Mouse (Mus musculus) limb, embryonic 10.5 days (tissue): ENCODE measurements at regions not wholly inside any gene's neighbourhood (a gene's known extent, or its start where the extent isn't known, plus 50 kb on each side); places are given as distances from the start of the nearest gene placed in this dataset.
A peak's percentile ranks its signal among the peaks of the same experiment; 100 is the strongest.

ENCODE experiments used
- DNase-seq: peaks from one replicate; pipeline ENCODE4 v3.0.0-alpha.2; 2017; ENCODE audit warnings: low spot score
- H3K27ac ChIP-seq: fragments of 300-500 bp; sonication (generic); 2 replicates; pipeline ENCODE4 v1.5.1; 2016; ENCODE audit warnings: mild to moderate bottlenecking
- H3K27me3 ChIP-seq: fragments of 300-500 bp; sonication (generic); 2 replicates; pipeline ENCODE4 v1.6.1; 2016; ENCODE audit warnings: low read depth, mild to moderate bottlenecking; ENCODE audit not compliant: poor library complexity, severe bottlenecking
- H3K36me3 ChIP-seq: fragments of 300-500 bp; sonication (generic); 2 replicates; pipeline ENCODE4 v1.6.1; 2016; ENCODE audit warnings: mild to moderate bottlenecking, moderate library complexity
- H3K4me1 ChIP-seq: fragments of 300-500 bp; sonication (generic); 2 replicates; pipeline ENCODE4 v1.6.1; 2016
- H3K4me3 ChIP-seq: fragments of 300-500 bp; sonication (generic); 2 replicates; pipeline ENCODE4 v1.5.1; 2016; ENCODE audit warnings: mild to moderate bottlenecking, moderate library complexity
- H3K9me3 ChIP-seq: fragments of 300-500 bp; sonication (generic); replicated peaks from 2 replicates; pipeline ENCODE4 v1.6.1; 2016; ENCODE audit warnings: mild to moderate bottlenecking
- WGBS: fragments of 180-500 bp; shearing (Covaris S2); methylation state at CpG from one replicate; pipeline ENCODE4 v1.1.7; 2016; 5-methylcytosine and 5-hydroxymethylcytosine counted together

- Histone ChIP-seq H3K4me3 (no peak overlapping the region), H3K4me1 (peaks cover 9% of the 10 kb centered on the region), H3K27ac (no peak overlapping the region), H3K36me3 (no peaks in the 10 kb centered on the region), H3K27me3 (peaks cover 95% of the 10 kb centered on the region), H3K9me3 (no peaks in the 10 kb centered on the region)
- WGBS: 84% methylated on average over 10 of the region's 10 CpGs
- no peak for DNase-seq
These were observed 70.4 kb upstream of the Ppara start for GRCm38 (mm10) chr15:85664432-85664828.

GRCm38 (mm10) chr15:85665181-85665821, 69.5 kb upstream of the Ppara start:
- peaks cover 16% of the 10 kb centered on the region for H3K4me1 ChIP-seq
- no peak overlapping the region for H3K27ac ChIP-seq
- H3K9me3 ChIP-seq: no peaks in the 10 kb centered on the region
- no peak overlapping the region for H3K4me3 ChIP-seq
- DNase-seq: no peak
- no peaks in the 10 kb centered on the region for H3K36me3 ChIP-seq
- 78% methylated on average over 12 of the region's 12 CpGs for WGBS
- peaks cover 95% of the 10 kb centered on the region for H3K27me3 ChIP-seq

- 75% methylated on average over 9 of the region's 9 CpGs for WGBS
- Histone ChIP-seq H3K27ac (no peak overlapping the region), H3K4me1 (peaks cover 18% of the 10 kb centered on the region), H3K9me3 (no peaks in the 10 kb centered on the region), H3K4me3 (no peak overlapping the region), H3K36me3 (no peaks in the 10 kb centered on the region), H3K27me3 (peaks cover 95% of the 10 kb centered on the region)
- no peak for DNase-seq
These were observed 68.3 kb upstream of the Ppara start for GRCm38 (mm10) chr15:85666496-85666895.

GRCm38 (mm10) chr15:85667381-85667791, 67.4 kb upstream of the Ppara start:
- H3K27ac ChIP-seq: no peak overlapping the region
- no peaks in the 10 kb centered on the region for H3K9me3 ChIP-seq
- no peak for DNase-seq
- H3K36me3 ChIP-seq: no peaks in the 10 kb centered on the region
- H3K4me3 ChIP-seq: no peak overlapping the region
- H3K4me1 ChIP-seq: peaks cover 22% of the 10 kb centered on the region
- H3K27me3 ChIP-seq: peaks cover 95% of the 10 kb centered on the region
- WGBS: 71% methylated on average over 12 of the region's 12 CpGs

GRCm38 (mm10) chr15:85667906-85668590, 66.7 kb upstream of the Ppara start:
- no peaks in the 10 kb centered on the region for H3K9me3 ChIP-seq
- peaks cover 95% of the 10 kb centered on the region for H3K27me3 ChIP-seq
- no peaks in the 10 kb centered on the region for H3K36me3 ChIP-seq
- no peak for DNase-seq
- peaks cover 22% of the 10 kb centered on the region for H3K4me1 ChIP-seq
- WGBS: 80% methylated on average over 7 of the region's 7 CpGs
- H3K4me3 ChIP-seq: no peak overlapping the region
- no peak overlapping the region for H3K27ac ChIP-seq

GRCm38 (mm10) chr15:85668871-85669651, 65.7 kb upstream of the Ppara start:
- no peak for DNase-seq
- peaks cover 95% of the 10 kb centered on the region for H3K27me3 ChIP-seq
- H3K4me3 ChIP-seq: no peak overlapping the region
- H3K4me1 ChIP-seq: peaks cover 22% of the 10 kb centered on the region
- H3K36me3 ChIP-seq: no peaks in the 10 kb centered on the region
- WGBS: 69% methylated on average over 9 of the region's 9 CpGs
- H3K9me3 ChIP-seq: no peaks in the 10 kb centered on the region
- no peak overlapping the region for H3K27ac ChIP-seq

- WGBS: 38% methylated on average over 15 of the region's 15 CpGs
- Histone ChIP-seq H3K27me3 (peaks cover 96% of the 10 kb centered on the region), H3K27ac (no peak overlapping the region)
These were observed 65.1 kb upstream of the Ppara start for GRCm38 (mm10) chr15:85669652-85670175.

GRCm38 (mm10) chr15:85670176-85670788, 64.5 kb upstream of the Ppara start:
- Histone ChIP-seq H3K4me1 (peaks cover 22% of the 10 kb centered on the region), H3K4me3 (peak overlapping the region; percentile 74), H3K27ac (peak overlapping the region; percentile 77), H3K27me3 (peaks cover 96% of the 10 kb centered on the region), H3K9me3 (no peaks in the 10 kb centered on the region), H3K36me3 (no peaks in the 10 kb centered on the region)
- peak; percentile 66 for DNase-seq
- WGBS: 3% methylated on average over 64 of the region's 64 CpGs

More at GRCm38 (mm10) chr15:85669652-85670175, 65.1 kb upstream of the Ppara start:
- DNase-seq: no peak
- H3K4me1 ChIP-seq: peaks cover 22% of the 10 kb centered on the region
- peak overlapping the region; percentile 74 for H3K4me3 ChIP-seq
- H3K9me3 ChIP-seq: no peaks in the 10 kb centered on the region
- H3K36me3 ChIP-seq: no peaks in the 10 kb centered on the region

- 2% methylated on average over 128 of the region's 141 CpGs for WGBS
- H3K4me1 ChIP-seq: peaks cover 22% of the 10 kb centered on the region
- DNase-seq: peak; percentile 68
These were observed 63.7 kb upstream of the Ppara start for GRCm38 (mm10) chr15:85670789-85671700.

GRCm38 (mm10) chr15:85671701-85672191, 63.0 kb upstream of the Ppara start:
- 2% methylated on average over 50 of the region's 50 CpGs for WGBS
- H3K27me3 ChIP-seq: peaks cover 96% of the 10 kb centered on the region
- peak overlapping the region; percentile 77 for H3K27ac ChIP-seq
- peak overlapping the region; percentile 74 for H3K4me3 ChIP-seq
- H3K4me1 ChIP-seq: peaks cover 22% of the 10 kb centered on the region
- H3K9me3 ChIP-seq: no peaks in the 10 kb centered on the region
- DNase-seq: peak; percentile 62
- H3K36me3 ChIP-seq: no peaks in the 10 kb centered on the region

More at GRCm38 (mm10) chr15:85670789-85671700, 63.7 kb upstream of the Ppara start:
- peak overlapping the region; percentile 77 for H3K27ac ChIP-seq
- H3K27me3 ChIP-seq: peaks cover 96% of the 10 kb centered on the region
- no peaks in the 10 kb centered on the region for H3K9me3 ChIP-seq
- peak overlapping the region; percentile 74 for H3K4me3 ChIP-seq
- H3K36me3 ChIP-seq: no peaks in the 10 kb centered on the region

- Histone ChIP-seq H3K9me3 (no peaks in the 10 kb centered on the region), H3K4me3 (no peak overlapping the region), H3K36me3 (no peaks in the 10 kb centered on the region), H3K27ac (no peak overlapping the region), H3K4me1 (peaks cover 22% of the 10 kb centered on the region), H3K27me3 (peaks cover 98% of the 10 kb centered on the region)
- WGBS: 82% methylated on average over 3 of the region's 3 CpGs
- no peak for DNase-seq
These were observed 62.4 kb upstream of the Ppara start for GRCm38 (mm10) chr15:85672376-85672775.
